Mouse (Mus musculus) kidney, postnatal 10 days (tissue): Measurements from ENCODE around the gene Esr1.

Experiments used
- DNase-seq: peaks from one replicate; pipeline ENCODE4 v3.0.0; 2021; ENCODE audit warnings: mixed read lengths

Gene Esr1

GRCm38 (mm10) chr10:4620596-4621504, 9.5 kb downstream of the Esr1 start:
- DNase-seq = peak; percentile 76

- no peak for DNase-seq
Measured at GRCm38 (mm10) chr10:4621505-4621815, 10.1 kb downstream of the Esr1 start.

GRCm38 (mm10) chr10:4623319-4623718, 11.9 kb downstream of the Esr1 start:
- DNase-seq = no peak

- DNase-seq = no peak
Measured at GRCm38 (mm10) chr10:4624581-4624980, 13.2 kb downstream of the Esr1 start.

- no peak for DNase-seq
Measured at GRCm38 (mm10) chr10:4625300-4625699, 13.9 kb downstream of the Esr1 start.

- DNase-seq = no peak
Measured at GRCm38 (mm10) chr10:4626432-4626831, 15.0 kb downstream of the Esr1 start.

- no peak for DNase-seq
Measured at GRCm38 (mm10) chr10:4626996-4627395, 15.6 kb downstream of the Esr1 start.

GRCm38 (mm10) chr10:4627415-4627814, 16.0 kb downstream of the Esr1 start:
- DNase-seq = no peak

GRCm38 (mm10) chr10:4629314-4629713, 17.9 kb downstream of the Esr1 start:
- no peak for DNase-seq

- DNase-seq = no peak
Measured at GRCm38 (mm10) chr10:4632211-4632704, 20.9 kb downstream of the Esr1 start.

GRCm38 (mm10) chr10:4633287-4634030, 22.1 kb downstream of the Esr1 start:
- DNase-seq = no peak

- DNase-seq = peak; percentile 53
Measured at GRCm38 (mm10) chr10:4635740-4636139, 24.3 kb downstream of the Esr1 start.

GRCm38 (mm10) chr10:4646074-4646473, 34.7 kb downstream of the Esr1 start:
- peak; percentile 18 for DNase-seq

- no peak for DNase-seq
Measured at GRCm38 (mm10) chr10:4646851-4647250, 35.5 kb downstream of the Esr1 start.

GRCm38 (mm10) chr10:4665380-4665779, 54.0 kb downstream of the Esr1 start:
- no peak for DNase-seq

GRCm38 (mm10) chr10:4667006-4667405, 55.6 kb downstream of the Esr1 start:
- DNase-seq = no peak

GRCm38 (mm10) chr10:4670053-4670452, 58.7 kb downstream of the Esr1 start:
- DNase-seq = no peak

- no peak for DNase-seq
Measured at GRCm38 (mm10) chr10:4671876-4672275, 60.5 kb downstream of the Esr1 start.

GRCm38 (mm10) chr10:4673311-4673816, 62.0 kb downstream of the Esr1 start:
- DNase-seq = no peak

GRCm38 (mm10) chr10:4674983-4675592, 63.7 kb downstream of the Esr1 start:
- DNase-seq = peak; percentile 64

- no peak for DNase-seq
Measured at GRCm38 (mm10) chr10:4683106-4683505, 71.7 kb downstream of the Esr1 start.

- no peak for DNase-seq
Measured at GRCm38 (mm10) chr10:4683711-4684265, 72.4 kb downstream of the Esr1 start.

- DNase-seq = no peak
Measured at GRCm38 (mm10) chr10:4694336-4694865, 83.0 kb downstream of the Esr1 start.
